Mouse (Mus musculus): ENCODE results near the gene Dhrs1. TPM values are rescaled to one million over a fixed set of nuclear protein-coding genes. Genes with fewer than 3 reads are reported as not detected.
A peak's percentile ranks its signal among the peaks of the same experiment; 100 is the strongest.

The Dhrs1 gene
- polyA plus RNA-seq (2012; rRNA removed): 322 and 330 TPM in 2 replicates

DNA sequence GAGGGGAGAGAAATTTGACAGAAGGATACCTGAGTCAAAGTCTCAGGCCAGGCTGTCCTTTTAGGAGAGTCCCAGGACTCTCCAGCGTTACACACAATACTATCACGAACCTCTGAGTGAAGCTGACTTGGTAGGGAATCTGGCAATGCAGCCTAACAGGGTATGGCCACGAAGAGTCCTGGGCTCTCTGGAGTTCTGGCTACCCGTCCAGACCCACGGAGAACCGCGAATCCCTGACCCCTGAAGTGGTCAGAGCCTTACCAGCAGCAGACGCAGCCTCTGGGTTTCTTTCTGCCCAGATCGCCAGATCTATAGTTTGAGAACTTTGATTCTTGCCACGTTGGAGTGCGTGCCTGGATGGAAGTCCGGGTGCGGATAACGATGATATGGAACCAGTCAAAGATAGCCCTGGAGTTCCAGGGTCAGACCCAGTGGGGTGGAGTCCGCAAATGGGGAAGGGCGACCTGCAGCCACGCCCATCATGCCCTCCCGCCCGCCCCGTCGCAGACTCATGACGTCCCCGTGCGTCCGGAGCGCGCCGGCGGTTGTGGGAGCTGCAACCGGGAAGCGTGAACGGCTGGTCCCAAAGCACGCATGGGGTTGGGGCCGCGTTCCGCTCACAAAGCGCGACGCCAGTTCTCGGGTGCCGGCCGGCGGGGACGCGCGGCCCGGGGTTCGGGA is at the start of gene Dhrs1, which contains the start of gene Nop9:
Dhrs1 (minus strand) TSS at position 511 of the 681 bp plus-strand sequence.
Nop9 (plus strand) TSS at position 514 of the 681 bp plus-strand sequence.
- TF ChIP-seq CTCF (IDR thresholded peaks at IDR 0.05; ENCODE audit: control insufficient read depth, insufficient read depth, insufficient replicate concordance, low read depth, low read length) (no peak), POLR2A (IDR thresholded peaks at IDR 0.05; ENCODE audit: control insufficient read depth, low read depth, low read length) (peak; percentile 56; the same call in 1 of the 2 replicates)
- no peaks in the 10 kb centered on the region for H3K27me3 ChIP-seq (ENCODE audit: control insufficient read depth, insufficient read depth, low read length)
- H3K4me1 ChIP-seq (ENCODE audit: control insufficient read depth, insufficient read depth, low read length): peaks cover 11% of the 10 kb centered on the region
- no peaks in the 10 kb centered on the region; the same call in 1 of the 2 replicates for H3K36me3 ChIP-seq (ENCODE audit: control insufficient read depth, insufficient read depth, low read length)
- H3K27ac ChIP-seq (ENCODE audit: control insufficient read depth, insufficient read depth, low read depth, low read length): peak within 1 kb of the TSS; percentile 86
- H3K4me3 ChIP-seq (ENCODE audit: control insufficient read depth, low read depth, low read length): peak within 1 kb of the TSS; percentile 96

- Histone ChIP-seq H3K36me3 (ENCODE audit: control insufficient read depth, insufficient read depth, low read length) (no peaks in the 10 kb centered on the region), H3K4me3 (ENCODE audit: control insufficient read depth, low read depth, low read length) (no peak overlapping the region), H3K4me1 (ENCODE audit: control insufficient read depth, insufficient read depth, low read length) (no peaks in the 10 kb centered on the region; the same call in 1 of the 2 replicates), H3K27ac (ENCODE audit: control insufficient read depth, insufficient read depth, low read depth, low read length) (no peak overlapping the region), H3K27me3 (ENCODE audit: control insufficient read depth, insufficient read depth, low read length) (no peaks in the 10 kb centered on the region)
- TF ChIP-seq CTCF (IDR thresholded peaks at IDR 0.05; ENCODE audit: control insufficient read depth, insufficient read depth, insufficient replicate concordance, low read depth, low read length) (no peak), POLR2A (IDR thresholded peaks at IDR 0.05; ENCODE audit: control insufficient read depth, low read depth, low read length) (no peak)
Measured at GRCm38 (mm10) chr14:55793946-55794345, 48.5 kb upstream of the Dhrs1 start.

GRCm38 (mm10) chr14:55793461-55793860 is 48.0 kb upstream of the Dhrs1 start:
- Histone ChIP-seq H3K36me3 (ENCODE audit: control insufficient read depth, insufficient read depth, low read length) (no peaks in the 10 kb centered on the region), H3K27ac (ENCODE audit: control insufficient read depth, insufficient read depth, low read depth, low read length) (no peak overlapping the region), H3K4me1 (ENCODE audit: control insufficient read depth, insufficient read depth, low read length) (peaks cover 4% of the 10 kb centered on the region), H3K27me3 (ENCODE audit: control insufficient read depth, insufficient read depth, low read length) (no peaks in the 10 kb centered on the region), H3K4me3 (ENCODE audit: control insufficient read depth, low read depth, low read length) (no peak overlapping the region)
- TF ChIP-seq CTCF (IDR thresholded peaks at IDR 0.05; ENCODE audit: control insufficient read depth, insufficient read depth, insufficient replicate concordance, low read depth, low read length) (no peak), POLR2A (IDR thresholded peaks at IDR 0.05; ENCODE audit: control insufficient read depth, low read depth, low read length) (no peak)

DNA sequence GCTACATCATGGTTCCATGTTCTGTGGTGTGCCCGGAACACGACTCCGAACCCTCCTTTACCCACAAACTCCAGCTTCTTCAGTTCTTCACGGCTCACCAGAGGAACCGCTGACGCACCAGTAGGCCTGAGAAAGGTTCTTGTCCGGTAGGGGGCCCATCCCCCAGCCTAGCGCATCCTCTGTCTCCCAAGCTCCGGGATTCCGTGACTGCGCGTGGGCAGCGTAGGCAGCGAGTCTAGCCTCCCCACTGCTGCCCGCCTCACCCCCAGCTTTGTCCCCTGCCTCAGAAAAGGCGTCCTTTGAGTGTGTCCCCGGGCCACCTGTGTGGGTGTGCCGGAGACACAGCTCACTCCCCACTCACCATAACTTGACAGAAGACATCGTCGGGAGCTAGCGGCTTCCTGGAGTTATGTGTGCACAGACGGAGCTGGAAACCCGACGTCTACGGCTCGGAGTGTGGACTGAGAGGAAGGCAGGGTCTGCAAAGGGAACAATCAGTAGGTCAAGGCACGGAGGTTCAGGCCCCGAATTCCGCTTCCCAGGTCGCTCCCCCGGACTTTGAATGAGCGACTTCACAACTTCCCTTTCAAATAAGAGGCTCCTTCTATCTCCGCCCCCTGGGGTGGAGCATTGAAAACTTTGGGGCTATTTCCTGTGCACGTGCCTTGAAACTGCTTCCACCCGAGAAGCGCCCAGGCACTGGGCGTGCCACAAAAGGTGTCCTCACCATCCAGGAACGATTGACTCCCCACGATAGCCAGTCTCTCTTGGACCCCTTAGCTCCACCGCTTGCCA is 43.0 kb upstream of the Dhrs1 start, which contains the start of gene Ripk3:
Ripk3 (minus strand) TSS at position 610 of the 795 bp plus-strand sequence.
- H3K27me3 ChIP-seq (ENCODE audit: control insufficient read depth, insufficient read depth, low read length): no peaks in the 10 kb centered on the region
- peaks cover 20% of the 10 kb centered on the region for H3K4me1 ChIP-seq (ENCODE audit: control insufficient read depth, insufficient read depth, low read length)
- TF ChIP-seq POLR2A (IDR thresholded peaks at IDR 0.05; ENCODE audit: control insufficient read depth, low read depth, low read length): no peak
- no peak for TF ChIP-seq CTCF (IDR thresholded peaks at IDR 0.05; ENCODE audit: control insufficient read depth, insufficient read depth, insufficient replicate concordance, low read depth, low read length)
- H3K4me3 ChIP-seq (ENCODE audit: control insufficient read depth, low read depth, low read length): peak within 1 kb of the TSS; percentile 75
- no peak within 1 kb of the TSS for H3K27ac ChIP-seq (ENCODE audit: control insufficient read depth, insufficient read depth, low read depth, low read length)
- no peaks in the 10 kb centered on the region for H3K36me3 ChIP-seq (ENCODE audit: control insufficient read depth, insufficient read depth, low read length)

GRCm38 (mm10) chr14:55787731-55788130 is 42.2 kb upstream of the Dhrs1 start:
- Histone ChIP-seq H3K4me3 (ENCODE audit: control insufficient read depth, low read depth, low read length) (peak overlapping the region; percentile 75), H3K4me1 (ENCODE audit: control insufficient read depth, insufficient read depth, low read length) (peaks cover 20% of the 10 kb centered on the region), H3K36me3 (ENCODE audit: control insufficient read depth, insufficient read depth, low read length) (no peaks in the 10 kb centered on the region), H3K27me3 (ENCODE audit: control insufficient read depth, insufficient read depth, low read length) (no peaks in the 10 kb centered on the region), H3K27ac (ENCODE audit: control insufficient read depth, insufficient read depth, low read depth, low read length) (no peak overlapping the region)
- TF ChIP-seq POLR2A (IDR thresholded peaks at IDR 0.05; ENCODE audit: control insufficient read depth, low read depth, low read length) (no peak), CTCF (IDR thresholded peaks at IDR 0.05; ENCODE audit: control insufficient read depth, insufficient read depth, insufficient replicate concordance, low read depth, low read length) (no peak)

GRCm38 (mm10) chr14:55785195-55785594 is 39.7 kb upstream of the Dhrs1 start:
- TF ChIP-seq CTCF (IDR thresholded peaks at IDR 0.05; ENCODE audit: control insufficient read depth, insufficient read depth, insufficient replicate concordance, low read depth, low read length) (no peak), POLR2A (IDR thresholded peaks at IDR 0.05; ENCODE audit: control insufficient read depth, low read depth, low read length) (no peak)
- Histone ChIP-seq H3K27ac (ENCODE audit: control insufficient read depth, insufficient read depth, low read depth, low read length) (no peak overlapping the region), H3K27me3 (ENCODE audit: control insufficient read depth, insufficient read depth, low read length) (no peaks in the 10 kb centered on the region)

GRCm38 (mm10) chr14:55783958-55784235 is 38.4 kb upstream of the Dhrs1 start, which contains the start of gene Adcy4:
Gene Adcy4, minus strand, starts transcription at chr14:55784095.
- peaks cover 20% of the 10 kb centered on the region for H3K4me1 ChIP-seq (ENCODE audit: control insufficient read depth, insufficient read depth, low read length)
- H3K27me3 ChIP-seq (ENCODE audit: control insufficient read depth, insufficient read depth, low read length): no peaks in the 10 kb centered on the region
- peak within 1 kb of the TSS; percentile 47 for H3K4me3 ChIP-seq (ENCODE audit: control insufficient read depth, low read depth, low read length)
- no peak for TF ChIP-seq CTCF (IDR thresholded peaks at IDR 0.05; ENCODE audit: control insufficient read depth, insufficient read depth, insufficient replicate concordance, low read depth, low read length)
- TF ChIP-seq POLR2A (IDR thresholded peaks at IDR 0.05; ENCODE audit: control insufficient read depth, low read depth, low read length): no peak
- H3K36me3 ChIP-seq (ENCODE audit: control insufficient read depth, insufficient read depth, low read length): no peaks in the 10 kb centered on the region
- H3K27ac ChIP-seq (ENCODE audit: control insufficient read depth, insufficient read depth, low read depth, low read length): no peak within 1 kb of the TSS

More at GRCm38 (mm10) chr14:55785195-55785594, 39.7 kb upstream of the Dhrs1 start:
- H3K4me1 ChIP-seq (ENCODE audit: control insufficient read depth, insufficient read depth, low read length): peaks cover 20% of the 10 kb centered on the region
- H3K36me3 ChIP-seq (ENCODE audit: control insufficient read depth, insufficient read depth, low read length): no peaks in the 10 kb centered on the region
- no peak overlapping the region for H3K4me3 ChIP-seq (ENCODE audit: control insufficient read depth, low read depth, low read length)
